Mouse (Mus musculus) liver, embryonic 14.5 days (tissue): ENCODE data around the gene Ndufs4.

Experiments
- CTCF ChIP-seq: IDR thresholded peaks from 2 replicates; pipeline ENCODE4 v1.5.1; 2016; ENCODE audit warnings: antibody characterized with exemption, low read depth, control low read depth
- EP300 ChIP-seq: IDR thresholded peaks from 2 replicates; pipeline ENCODE4 v1.6.1; 2016; ENCODE audit warnings: antibody characterized with exemption, low read depth

DNA sequence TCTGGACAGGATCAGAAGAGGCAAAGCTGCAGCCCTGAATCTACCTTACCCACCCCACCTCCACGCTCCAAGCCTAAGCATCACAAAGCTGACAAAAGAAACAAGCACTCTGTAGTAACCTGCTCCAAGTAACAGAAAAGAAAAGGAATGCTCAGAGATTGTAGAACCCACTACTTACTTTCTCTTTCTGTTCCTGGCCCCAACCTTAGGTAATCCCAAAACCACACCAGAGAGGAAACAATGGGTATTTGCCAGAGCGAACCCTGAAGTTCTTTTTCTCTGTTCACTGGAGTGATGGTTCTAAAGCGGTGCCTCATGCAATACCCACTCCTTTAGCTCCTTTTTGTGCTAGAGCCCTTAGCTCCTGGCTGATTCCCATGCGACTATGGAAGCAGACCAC is 11.5 kb downstream of the Ndufs4 start:
- TF ChIP-seq CTCF (no peak), EP300 (no peak)
